Mouse (Mus musculus) left cerebral cortex, postnatal 36 days (tissue): ENCODE data around the gene Chic2. TPM values are rescaled to one million over a fixed set of nuclear protein-coding genes. Genes with fewer than 3 reads are reported as not detected.
A peak's percentile ranks its signal among the peaks of the same experiment; 100 is the strongest.

Experiments used
- DNase-seq, 2 experiments: peaks; one replicate each; pipeline ENCODE4 v3.0.0; 2021 to 2022; ENCODE audit warnings: low spot score in 2 of 2, mixed read lengths in 1 of 2
- intact Hi-C: fragments of 180-260 bp; cut with DNase I; formaldehyde crosslinking; loops from one replicate; pipeline ENCODE4 v1.15.1; 2025
- total RNA-seq, 2 experiments: library from RNA; stranded (reverse); gene quantifications; 2 replicates each; pipeline ENCODE4 v1.2.3; 2021

Gene Chic2
- total RNA-seq, 2 experiments from 2014 or later, result 15.3 to 18.8 TPM

DNA sequence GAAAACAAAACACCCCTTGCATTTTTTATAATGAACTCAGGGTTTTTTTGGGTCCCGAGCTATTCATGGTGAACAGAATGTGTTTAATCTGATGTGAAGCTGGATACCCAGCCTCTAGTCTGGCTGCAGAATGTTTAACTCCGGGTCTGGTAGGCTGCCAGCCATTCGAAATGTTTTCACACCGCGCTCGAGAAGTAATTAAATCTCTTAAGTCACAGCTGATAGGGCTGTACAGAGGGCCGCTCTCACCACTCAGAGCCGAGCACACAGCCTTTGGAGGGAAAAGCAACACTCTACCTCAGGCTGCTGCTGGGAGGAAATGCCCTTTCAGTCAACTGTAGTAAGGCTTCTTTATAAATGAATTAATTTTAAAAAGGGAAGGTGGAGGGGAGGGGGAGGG lies 49.6 kb downstream of the Chic2 start:
- intact Hi-C loops, result no loop called here
- no peak for DNase-seq

DNA sequence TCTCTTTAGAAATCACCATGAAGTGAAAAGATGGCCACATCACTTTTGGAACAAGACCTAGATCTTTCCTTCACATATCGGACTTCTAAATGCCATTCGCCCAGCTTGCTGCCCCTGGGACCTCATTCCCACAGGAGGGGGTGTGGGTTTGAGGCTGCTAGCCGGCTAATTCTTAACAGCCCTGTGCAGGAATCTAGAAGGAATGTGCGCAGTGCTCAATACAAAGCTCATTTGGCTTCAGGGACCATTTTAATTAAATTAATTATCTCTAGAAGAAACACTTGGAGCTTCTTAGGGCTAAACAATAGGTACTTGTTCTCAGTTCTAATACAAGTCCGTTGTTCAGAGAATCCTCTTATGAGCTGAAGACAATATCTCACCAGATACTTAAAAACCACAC lies 60.5 kb downstream of the Chic2 start:
- intact Hi-C loops, result no loop called here
- no peak for DNase-seq

DNA sequence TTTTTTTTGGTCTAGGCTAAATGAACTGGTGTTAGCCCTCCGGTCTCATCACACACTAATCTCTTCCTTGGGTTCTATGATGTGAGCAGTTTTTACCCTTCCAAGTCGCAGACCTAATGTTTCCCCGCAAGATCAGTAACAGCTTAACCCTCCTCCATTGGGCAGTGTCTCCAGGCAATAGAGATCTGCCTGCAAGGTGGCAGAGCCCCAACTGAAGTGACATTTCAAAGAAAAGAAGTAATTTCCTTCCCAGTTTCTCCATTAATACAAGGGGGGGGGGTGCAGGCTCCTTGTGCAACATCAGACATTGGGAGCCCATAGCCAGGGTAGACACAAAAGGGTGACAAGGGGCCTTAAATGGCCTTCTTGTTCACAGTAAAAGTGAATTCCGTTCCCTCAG lies 64.0 kb downstream of the Chic2 start:
- intact Hi-C loops, result no loop called here
- DNase-seq, result no peak

- no peak for DNase-seq
- intact Hi-C loops, result no loop called here
Observed at GRCm38 (mm10) chr5:74980154-74980553, 64.4 kb downstream of the Chic2 start.

DNA sequence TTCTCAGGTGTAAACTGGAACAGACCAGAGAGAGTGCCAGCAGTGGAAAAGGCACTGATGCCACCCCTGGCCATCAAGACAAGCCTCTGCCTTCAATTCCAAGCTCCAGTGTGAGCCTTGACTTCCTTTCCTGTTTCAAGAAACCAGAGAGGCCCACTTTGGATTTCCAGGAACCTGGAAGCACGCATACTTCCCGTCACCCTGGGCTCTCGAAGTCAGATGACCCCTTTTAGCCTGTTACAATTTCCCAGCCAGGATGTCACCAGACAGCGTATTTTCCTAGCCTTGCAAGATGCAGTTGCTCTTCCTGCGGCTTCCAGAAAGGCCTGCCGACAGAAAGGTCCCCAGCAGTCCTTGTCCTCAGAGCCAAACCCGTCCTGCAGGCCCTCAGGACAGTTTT lies 65.0 kb downstream of the Chic2 start:
- DNase-seq, result no peak
- intact Hi-C loops, result no loop called here

DNA sequence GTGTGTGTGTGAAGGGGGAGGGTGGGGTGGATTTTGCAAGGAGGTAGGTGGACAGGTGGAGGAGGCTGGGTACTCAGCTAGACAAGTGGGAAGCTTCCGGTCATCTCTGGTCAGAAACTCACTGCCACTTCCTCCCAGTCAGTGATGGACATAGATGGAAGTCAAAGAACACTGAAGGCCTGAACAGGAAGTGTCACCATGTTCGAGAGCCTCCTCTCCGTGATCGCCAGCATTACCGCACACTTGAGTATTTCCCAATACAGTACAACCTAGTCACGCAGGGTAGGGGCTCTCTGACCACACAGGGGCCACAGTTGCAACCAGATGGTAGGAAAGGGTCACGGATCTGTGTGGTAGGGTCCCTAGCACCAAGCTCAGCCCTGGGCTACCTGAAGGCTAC lies 69.1 kb downstream of the Chic2 start:
- intact Hi-C loops, result no loop called here
- no peak for DNase-seq

GRCm38 (mm10) chr5:74974726-74975411 lies 69.7 kb downstream of the Chic2 start:
- intact Hi-C loops, result no loop called here
- DNase-seq, result peak in 1 of 2 experiments; percentile 13

DNA sequence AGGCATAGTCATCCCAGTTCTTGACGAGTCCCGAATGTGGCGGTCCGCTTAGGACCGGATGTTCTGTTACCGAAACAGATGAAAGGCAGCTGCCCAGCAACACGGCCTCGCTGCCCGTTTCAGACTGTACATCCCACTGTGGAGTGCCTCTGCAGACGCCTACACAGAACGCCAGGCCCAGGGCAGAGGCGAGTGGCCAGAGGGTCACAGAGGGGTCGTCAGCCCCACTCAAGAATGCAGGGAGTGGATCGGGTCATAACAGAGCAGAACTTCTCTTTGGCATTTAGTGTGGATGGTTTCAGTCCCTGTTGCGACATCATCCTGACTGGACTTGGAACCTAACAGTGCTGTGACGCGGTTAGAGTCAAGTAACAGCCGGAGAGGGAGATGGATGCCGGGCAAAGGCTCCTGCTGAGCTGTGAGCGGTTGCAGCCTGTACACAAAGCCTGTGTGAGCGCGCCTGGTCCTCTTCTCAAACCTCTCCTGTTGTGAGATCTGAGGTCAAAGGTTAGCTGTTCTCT lies 70.5 kb downstream of the Chic2 start:
- intact Hi-C loops, result no loop called here
- no peak for DNase-seq

DNA sequence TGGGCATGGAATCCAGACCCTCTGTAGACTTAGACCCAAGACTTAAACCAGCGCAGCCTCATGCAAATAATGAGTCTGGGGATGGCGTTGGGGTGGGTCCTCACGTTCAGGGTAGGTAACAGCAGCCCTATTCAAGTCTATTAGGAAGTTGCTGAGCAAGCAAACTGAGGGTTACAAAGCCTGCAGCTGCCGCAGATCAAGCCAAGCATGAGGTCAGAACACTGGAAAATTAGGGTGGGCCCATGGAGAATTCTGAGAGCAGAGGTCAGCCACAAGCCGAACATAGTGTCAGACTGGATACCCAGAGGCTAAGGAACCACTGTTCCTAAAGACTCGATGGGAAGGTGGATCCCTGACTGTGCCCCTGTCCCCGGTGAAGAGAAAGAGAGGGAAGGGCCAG lies 73.2 kb downstream of the Chic2 start:
- intact Hi-C loops, result no loop called here
- DNase-seq, result no peak

GRCm38 (mm10) chr5:74969341-74969740 lies 75.2 kb downstream of the Chic2 start:
- no peak for DNase-seq
- intact Hi-C loops, result no loop called here

- intact Hi-C loops, result no loop called here
- no peak for DNase-seq
Observed at GRCm38 (mm10) chr5:74967882-74968281, 76.7 kb downstream of the Chic2 start.

GRCm38 (mm10) chr5:74966891-74967290 lies 77.7 kb downstream of the Chic2 start:
- intact Hi-C loops, result no loop called here
- no peak for DNase-seq

DNA sequence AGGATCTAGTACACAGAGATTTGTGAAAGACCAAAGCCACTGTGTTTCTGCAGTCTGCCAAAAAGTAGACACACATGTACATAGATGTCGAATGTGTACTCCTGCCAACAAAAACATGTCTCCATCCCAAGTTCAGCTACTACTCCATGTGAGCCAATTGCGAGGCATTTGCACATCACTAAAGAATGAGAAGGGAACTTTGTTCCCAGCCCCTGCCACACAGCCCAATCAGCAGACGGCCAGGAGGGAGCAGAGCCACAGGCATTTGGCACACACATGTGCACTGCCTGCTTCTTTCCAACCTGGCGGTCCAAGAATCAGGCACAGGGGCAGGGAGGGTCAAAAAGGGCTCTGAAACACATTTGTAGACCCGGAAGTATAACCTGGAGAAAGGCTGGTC lies 81.8 kb downstream of the Chic2 start:
- DNase-seq, result no peak
- intact Hi-C loops, result loop anchor here (5.0 kb wide), 1 partner anchor 180 kb away; no protein-coding TSS in a partner anchor

- DNase-seq, result peak in 1 of 2 experiments; percentile 41
- intact Hi-C loops, result loop anchor here (5.0 kb wide), 1 partner anchor 181 kb away; no protein-coding TSS in a partner anchor
Observed at GRCm38 (mm10) chr5:74960840-74961543, 83.6 kb downstream of the Chic2 start.

DNA sequence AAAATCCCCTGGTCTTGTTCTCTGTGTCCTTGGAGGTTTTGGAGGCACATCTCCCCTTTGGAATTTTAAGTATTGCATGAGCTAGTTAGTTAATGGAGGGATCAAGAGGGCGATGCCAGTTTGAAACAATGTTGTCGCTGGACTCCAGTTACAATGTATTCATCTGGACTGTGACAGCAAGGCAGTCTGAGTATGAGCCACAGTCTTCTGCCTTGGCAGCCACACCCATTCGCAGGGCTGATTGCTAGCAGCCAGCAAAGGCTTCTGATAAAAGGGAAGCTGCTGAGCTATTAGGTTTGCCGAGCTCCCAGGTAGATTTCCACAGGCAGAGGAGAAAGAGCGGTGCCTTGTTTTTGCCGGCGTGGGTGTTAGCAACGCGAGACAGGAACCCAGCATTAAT lies 84.3 kb downstream of the Chic2 start:
- intact Hi-C loops, result loop anchor here (5.0 kb wide), 1 partner anchor 182 kb away; no protein-coding TSS in a partner anchor
- DNase-seq, result no peak

DNA sequence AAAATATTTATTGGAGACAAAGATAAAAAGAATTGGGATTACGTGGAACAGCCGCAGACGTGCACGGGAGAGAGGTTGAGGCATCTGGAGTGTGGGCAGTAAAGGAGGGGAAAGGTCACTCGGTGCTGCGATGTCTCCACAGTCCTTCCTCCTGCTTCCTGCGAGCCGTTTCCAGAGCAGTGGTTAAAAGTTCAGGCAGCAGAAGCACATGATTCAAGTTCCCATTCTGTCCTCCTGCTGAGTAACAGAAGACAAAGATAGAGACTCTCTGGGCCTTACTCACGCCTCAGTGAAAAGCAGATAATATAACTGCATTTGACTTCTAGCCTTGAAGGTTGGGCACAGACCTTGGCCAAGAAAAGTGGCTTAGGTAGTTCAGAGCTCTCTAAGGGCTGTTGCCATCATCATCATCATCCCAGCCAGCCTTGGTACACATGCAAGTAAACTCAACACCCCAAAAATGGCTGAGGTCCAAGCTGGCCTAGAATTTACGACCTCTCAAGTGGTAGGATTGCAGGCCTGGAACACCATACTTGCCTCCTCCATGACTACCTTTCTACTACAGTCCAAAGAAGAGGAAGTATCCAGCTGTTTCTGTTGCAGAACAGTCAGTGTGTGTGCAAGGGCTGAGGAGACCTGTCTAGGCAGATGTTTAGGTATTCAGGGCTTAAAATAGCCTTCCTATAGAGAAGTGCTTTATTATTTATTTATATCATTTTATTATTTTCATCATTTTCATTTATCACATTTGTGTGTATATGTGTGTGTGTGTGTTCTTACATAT lies 87.1 kb downstream of the Chic2 start:
- intact Hi-C loops, result loop anchor here (10.0 kb wide), 1 partner anchor 1273 kb away; no protein-coding TSS in a partner anchor
- no peak for DNase-seq

DNA sequence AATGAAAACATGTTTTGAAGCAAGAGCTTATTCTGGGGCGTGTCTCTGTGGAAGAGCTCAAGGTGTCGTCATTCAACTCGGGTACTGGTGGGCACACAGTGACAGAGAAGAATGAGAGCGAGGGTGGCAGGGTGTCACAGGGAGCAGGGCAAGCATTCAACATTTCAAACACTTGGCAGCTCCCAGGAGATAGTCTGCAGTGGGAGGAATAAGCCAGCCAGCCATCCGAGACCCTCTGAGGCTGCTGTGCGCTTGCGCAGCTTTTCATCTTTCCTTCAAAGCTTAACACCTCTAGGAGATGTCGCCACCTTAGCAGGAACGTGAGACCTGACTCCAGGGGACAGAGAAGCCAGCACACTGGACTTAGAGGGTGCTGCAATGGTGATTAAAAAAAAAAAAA lies 88.2 kb downstream of the Chic2 start:
- DNase-seq, result no peak
- intact Hi-C loops, result loop anchor here (10.0 kb wide), 1 partner anchor 1272 kb away; no protein-coding TSS in a partner anchor

DNA sequence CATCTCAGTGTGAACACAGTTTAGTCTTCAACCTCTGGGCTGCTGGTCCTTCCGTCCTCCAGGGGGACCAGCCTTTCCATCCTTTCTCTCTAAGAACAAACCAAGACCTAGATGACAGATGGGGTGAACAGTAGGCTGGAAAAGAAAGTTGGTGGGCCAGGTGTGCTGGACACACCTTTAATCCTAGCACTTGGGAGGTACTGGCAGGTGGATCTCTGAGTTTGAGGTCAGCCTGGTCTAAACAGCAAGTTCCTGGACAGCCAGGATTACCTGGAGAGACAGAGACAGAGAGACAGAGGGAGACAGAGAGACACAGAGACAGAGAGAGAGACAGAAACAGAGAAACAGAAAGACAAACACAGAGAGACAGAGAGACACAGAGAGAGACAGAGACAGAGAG lies 89.0 kb downstream of the Chic2 start:
- no peak for DNase-seq
- intact Hi-C loops, result loop anchor here (10.0 kb wide), 1 partner anchor 1271 kb away; no protein-coding TSS in a partner anchor

- intact Hi-C loops, result loop anchor here (10.0 kb wide), 1 partner anchor 1268 kb away; no protein-coding TSS in a partner anchor
- DNase-seq, result no peak
Observed at GRCm38 (mm10) chr5:74952938-74953337, 91.6 kb downstream of the Chic2 start.

- no peak for DNase-seq
- intact Hi-C loops, result loop anchor here (10.0 kb wide), 1 partner anchor 1267 kb away; no protein-coding TSS in a partner anchor
Observed at GRCm38 (mm10) chr5:74951375-74951774, 93.2 kb downstream of the Chic2 start.
